Mouse (Mus musculus): ENCODE results near the gene Msantd2.
A peak's percentile ranks its signal among the peaks of the same experiment; 100 is the strongest.

Gene Msantd2

DNA sequence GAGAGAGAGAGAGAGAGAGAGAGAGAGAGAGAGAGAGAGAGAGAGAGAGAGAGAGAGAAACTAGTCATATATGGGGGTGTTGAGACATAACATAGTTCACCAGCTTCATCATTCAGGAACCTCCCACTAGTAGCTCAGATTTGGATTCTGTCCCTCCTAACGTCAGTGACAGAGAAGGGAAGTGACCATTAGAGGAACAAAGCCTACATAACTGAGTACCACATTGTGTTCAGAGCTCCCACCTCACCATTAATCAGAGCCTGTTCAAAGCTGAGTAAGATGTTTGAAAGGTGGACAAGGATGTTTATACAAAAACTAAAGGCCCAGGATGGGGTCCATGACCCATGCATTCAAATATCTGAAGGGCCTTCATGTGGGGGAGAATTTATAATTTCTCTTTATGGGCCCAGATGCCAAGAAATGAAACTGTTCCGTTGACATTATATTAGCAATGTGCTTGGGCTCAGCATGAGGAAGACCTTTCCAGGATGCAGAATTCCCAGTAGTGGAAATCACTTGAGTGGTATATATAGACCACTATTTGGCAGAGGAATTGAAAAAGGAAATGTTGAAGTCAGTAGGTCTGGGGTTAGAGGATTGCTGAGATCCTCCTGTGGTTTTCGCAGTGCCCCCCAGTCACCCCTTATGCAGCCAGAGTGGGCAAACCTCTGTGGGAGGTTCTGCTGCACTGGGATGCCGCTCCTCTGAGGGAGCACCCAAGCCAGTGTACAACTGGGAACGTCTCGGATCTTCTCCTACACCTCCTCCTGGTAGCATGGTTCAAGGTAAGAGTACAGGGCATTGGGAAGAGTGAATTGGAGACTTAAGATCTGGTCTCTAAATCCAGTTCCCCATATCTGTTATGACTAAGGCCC lies 51.8 kb downstream of the Msantd2 start:
- no peak for DNase-seq (ENCODE audit: low spot score in 2 of 2)

DNA sequence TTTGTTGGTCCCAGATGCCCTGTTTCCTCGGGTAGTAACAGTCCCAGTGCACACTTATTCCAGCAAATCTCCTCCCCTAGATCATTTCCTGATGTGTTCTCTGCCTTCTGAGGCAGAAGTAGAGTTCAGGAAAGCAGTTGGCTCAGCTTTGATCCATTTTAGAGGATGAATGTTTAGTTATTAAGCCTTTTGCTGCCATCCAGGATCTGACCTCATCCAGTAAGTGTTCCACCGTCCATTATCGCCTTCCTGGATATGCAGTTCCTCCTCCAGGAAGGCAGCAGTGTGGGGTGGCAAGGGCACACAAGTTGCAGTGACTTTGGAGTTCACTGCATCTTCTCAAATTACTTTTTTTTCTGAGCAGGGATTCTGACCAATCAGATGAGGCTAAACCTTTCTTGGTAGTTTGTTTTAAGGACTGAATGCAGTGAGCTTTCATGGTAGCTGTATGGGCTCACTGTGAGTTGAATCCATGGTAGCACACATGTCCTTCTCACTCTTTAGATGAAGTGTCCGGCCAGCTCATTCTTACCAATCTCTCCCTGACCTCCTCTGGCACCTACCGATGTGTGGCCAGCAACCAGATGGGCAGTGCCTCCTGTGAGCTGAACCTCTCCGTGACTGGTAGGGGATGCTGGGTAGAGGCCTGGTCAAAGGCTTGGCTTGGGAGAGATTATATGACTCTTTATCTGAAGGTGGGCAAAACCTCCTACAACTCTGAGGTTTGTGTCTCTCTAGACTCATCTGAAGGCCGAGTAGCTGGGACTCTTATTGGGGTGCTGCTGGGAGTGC lies 52.9 kb downstream of the Msantd2 start:
- DNase-seq (ENCODE audit: low spot score in 2 of 2), result no peak

DNA sequence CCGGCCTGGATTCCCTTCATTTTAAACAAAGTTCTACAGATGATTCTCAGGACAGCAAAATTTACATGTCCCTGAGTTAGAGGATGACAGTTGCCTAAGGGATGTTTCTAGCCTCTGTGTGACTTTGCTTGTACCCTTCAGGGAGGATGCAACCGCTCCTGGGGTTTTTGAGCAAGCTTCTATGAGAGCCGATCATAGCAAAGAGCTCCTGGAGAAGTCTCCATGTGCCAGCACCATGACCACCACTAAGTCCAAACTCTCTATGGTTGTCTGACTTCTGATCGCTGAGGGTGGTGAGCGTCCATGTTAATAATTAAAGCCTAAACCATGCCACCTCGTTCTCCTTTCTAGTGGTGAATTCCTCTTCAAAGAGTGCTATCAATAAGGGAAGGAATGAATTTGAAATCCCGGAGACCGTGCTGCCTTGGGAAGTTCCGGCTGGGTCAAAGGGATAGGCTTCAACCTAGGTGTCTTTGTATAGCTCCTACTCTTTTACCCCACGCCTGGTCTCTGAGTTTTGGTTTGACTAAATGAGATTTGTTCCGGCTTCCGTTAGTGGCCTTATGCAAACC lies 54.8 kb downstream of the Msantd2 start:
- DNase-seq (ENCODE audit: low spot score in 2 of 2), result no peak

DNA sequence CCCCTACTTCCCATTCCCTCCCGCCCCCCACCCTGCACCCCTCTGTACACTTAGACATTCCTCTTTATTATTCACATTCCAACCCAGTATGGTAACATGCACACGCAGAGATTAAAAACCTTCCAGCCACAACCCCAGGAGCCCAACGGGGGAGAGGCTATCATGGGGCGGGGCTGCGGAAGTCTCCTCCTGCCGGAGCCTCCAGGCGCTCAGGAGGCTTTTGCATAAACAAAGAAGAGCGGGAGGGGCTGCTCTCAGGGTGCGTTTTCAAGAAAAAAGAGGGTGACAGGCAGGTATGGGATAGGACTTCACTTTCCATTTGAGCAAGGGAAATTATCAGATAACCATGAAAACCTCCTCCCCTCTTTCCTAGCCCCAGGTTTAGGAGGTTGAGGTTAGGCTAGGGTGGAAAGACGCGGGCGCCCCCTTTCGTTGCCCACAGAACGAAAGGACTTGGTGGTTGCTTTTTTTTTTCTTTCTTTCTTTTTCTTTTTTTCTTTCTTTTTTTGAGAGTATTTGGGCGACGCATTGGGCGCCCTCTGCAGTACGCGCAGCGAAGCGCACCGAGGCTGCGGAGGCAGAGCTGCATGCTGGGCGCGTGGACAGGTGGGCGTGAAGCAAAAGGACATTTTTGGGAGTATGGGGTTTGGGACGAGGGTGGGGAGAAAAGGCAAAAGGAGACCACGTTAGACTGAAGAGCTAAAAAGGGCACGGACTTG lies 55.5 kb downstream of the Msantd2 start:
- DNase-seq (ENCODE audit: low spot score in 2 of 2), result no peak

DNA sequence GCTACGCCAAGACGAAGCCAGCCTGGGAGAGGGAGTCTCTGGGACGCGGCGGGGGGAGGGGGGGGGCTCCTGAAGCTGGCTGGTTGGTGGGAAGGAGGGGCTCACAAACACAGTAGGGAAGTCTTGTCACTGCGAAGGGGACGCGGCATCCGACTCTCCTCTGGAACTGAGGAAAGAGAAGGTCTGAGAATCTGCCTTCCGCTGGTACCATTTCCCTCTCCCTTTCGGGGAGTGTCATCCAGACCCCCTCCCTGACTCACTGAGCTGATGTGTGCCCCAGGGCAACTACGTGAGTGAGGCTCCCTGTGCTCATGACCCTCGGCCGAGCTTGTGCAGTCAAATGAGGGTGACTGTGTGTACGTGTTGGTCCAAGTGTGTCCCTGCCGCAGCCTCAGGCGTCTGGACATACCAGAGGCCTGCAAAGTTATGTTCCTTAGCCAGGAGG lies 56.1 kb downstream of the Msantd2 start:
- no peak for DNase-seq (ENCODE audit: low spot score in 2 of 2)

DNA sequence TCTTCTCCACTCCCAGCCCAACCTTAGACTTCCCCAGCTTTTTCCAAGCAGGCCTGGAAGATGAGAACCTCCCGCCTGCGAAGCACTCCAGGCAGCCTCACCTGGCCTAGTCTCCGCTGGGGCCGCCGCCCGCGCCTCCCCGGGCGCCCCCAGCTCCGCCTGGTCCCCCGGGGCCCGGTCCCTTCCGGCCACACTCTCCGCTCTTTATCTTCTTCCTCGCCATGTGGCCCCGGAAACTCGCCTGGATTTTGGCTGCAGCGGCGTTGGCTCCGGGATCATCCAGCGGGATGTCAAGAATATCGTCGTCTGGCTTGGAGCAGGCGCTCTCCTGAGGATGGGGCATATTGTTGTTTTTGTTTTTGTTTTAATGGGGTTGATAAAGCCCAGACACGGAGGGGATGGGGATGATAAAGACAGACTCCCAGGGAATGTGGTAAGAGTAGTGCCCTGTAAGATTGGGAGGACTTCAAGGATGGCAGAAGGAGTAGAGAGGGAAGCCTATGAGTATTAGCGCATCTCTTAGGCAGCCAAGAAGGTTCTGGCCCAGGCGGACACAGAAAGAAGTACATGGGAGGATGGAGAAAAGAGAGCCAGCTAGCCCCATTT lies 56.8 kb downstream of the Msantd2 start:
- no peak for DNase-seq (ENCODE audit: low spot score in 2 of 2)

DNA sequence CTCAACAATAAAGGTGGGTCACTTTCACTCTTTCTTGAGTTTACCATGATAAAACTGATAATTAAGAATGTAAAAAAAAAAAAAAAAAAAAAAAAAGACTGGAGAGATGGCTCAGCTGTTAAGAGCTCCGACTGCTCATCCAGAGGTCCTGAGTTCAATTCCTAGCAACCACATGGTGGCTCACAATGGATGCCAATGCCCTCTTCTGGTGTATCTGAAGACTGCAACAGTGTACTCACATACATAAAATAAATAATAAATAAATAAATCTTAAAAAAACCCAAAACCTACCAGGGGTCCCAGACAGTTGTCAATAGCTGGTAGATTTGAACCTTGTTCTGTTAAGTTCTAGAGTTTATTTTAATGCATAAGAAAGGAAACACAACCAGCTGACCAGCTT lies 57.8 kb downstream of the Msantd2 start:
- no peak for DNase-seq (ENCODE audit: low spot score in 2 of 2)

DNA sequence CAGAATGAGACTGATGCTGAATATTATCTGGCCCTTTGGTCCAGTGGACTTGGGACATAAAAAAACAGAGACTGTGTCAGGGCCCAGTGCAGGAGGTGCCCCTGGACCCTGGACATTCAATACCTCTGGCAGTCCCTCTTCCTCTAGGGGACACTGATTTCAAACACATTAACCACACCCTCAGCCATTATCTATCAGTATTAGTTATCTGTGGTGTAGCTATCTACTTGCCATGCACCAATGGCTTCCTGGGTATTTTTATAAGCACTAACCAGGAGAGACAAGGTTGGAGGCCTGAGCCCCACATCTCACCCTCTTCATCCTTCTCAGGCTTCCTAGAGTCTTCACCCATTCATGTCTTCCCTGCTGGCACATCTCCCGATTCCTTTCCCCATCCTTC lies 61.3 kb downstream of the Msantd2 start:
- no peak for DNase-seq (ENCODE audit: low spot score in 2 of 2)

DNA sequence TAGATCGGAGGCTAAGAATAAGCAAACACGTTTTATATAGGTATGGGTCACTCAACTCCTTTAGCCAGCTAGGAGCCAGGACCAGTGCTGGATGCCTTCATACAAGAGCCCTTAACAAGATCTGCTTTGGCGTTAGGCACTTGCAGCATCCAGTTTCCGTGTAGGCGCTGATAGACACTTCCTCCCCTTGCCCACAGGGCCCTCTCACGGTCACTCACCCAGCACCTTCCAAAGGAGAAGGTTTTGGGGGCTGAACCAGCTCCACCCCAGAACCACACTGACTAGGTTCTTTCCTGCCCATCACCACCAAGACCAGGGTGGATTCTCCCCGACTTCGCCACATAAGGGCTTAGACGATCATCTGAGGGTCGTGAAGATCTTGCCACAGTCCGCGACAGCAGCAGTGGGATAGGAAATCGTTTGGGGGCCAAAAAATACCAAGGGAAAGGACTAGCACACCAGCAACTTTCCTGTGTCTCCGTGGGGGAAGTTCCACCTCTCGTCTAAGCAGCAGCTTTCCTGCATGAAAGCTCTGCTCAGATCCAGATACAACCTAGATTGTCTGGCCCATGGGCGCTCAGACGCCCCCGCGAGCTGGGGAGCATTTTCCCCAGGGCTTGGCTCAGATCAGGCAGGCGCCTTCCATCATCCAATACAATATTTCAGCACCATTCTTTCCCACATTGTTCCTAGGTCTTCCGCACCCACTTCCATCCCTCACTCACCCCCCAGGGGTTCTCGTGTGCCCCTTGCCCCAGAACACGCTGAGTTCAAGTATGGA lies 62.8 kb downstream of the Msantd2 start:
- DNase-seq (ENCODE audit: low spot score in 2 of 2), result no peak

DNA sequence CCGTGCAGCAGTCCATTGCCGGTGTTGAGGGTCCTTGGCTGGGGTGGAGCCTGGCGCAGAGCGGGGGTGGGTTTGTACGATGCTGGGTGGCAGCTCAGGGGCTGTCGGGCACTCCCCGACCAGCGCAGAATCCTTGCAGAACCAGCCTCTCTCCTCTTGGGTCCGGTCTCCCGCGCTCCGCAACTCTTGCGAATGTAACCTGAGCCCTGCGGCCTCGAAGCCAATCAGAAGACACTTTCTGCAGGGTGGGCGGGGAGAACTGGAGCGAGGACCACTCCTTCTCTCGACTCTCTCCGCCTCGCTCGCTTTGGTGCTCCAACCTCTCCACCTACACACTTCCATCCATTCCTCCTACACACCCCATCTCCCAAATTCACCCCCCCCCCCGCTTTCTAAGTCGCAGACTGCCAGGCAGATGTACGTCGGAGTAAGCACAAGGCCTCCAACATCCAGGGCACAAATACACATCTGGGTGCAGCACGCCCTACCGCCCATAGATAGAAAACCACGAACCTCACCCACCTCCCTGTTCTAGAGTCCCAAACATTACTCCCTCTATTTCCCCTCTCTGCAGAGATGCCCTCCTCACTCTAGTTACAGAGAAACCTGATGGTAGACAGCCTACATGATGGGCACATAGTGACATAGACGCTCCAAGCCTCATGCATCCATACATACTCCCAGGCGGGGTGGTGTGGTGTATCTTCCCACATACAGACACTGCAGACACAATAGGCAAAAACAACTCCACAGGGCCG lies 63.6 kb downstream of the Msantd2 start, which contains the start of gene Nrgn:
Gene Nrgn, minus strand, starts transcription at position 369 of the 758 bp plus-strand sequence.
- peak; percentile 80 to 81 for DNase-seq (ENCODE audit: low spot score in 2 of 2)

DNA sequence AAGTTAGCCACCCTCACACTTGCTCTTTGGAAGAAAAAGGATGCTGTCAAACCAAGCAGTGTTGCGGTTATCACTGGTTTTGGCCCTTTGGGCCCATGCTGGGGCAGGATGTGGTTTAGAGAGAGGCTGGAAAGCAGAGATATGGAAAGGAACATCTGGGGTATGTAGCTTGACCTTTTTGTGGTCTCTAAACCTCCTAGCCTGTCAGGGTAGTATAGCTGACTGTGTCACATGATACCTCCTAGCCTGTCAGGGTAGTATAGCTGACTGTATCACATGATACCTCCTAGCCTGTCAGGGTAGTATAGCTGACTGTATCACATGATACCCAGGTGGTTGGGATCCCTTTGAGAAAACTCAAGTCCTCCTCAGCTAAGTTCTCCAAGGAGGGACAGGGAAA lies 65.2 kb downstream of the Msantd2 start:
- no peak for DNase-seq (ENCODE audit: low spot score in 2 of 2)

DNA sequence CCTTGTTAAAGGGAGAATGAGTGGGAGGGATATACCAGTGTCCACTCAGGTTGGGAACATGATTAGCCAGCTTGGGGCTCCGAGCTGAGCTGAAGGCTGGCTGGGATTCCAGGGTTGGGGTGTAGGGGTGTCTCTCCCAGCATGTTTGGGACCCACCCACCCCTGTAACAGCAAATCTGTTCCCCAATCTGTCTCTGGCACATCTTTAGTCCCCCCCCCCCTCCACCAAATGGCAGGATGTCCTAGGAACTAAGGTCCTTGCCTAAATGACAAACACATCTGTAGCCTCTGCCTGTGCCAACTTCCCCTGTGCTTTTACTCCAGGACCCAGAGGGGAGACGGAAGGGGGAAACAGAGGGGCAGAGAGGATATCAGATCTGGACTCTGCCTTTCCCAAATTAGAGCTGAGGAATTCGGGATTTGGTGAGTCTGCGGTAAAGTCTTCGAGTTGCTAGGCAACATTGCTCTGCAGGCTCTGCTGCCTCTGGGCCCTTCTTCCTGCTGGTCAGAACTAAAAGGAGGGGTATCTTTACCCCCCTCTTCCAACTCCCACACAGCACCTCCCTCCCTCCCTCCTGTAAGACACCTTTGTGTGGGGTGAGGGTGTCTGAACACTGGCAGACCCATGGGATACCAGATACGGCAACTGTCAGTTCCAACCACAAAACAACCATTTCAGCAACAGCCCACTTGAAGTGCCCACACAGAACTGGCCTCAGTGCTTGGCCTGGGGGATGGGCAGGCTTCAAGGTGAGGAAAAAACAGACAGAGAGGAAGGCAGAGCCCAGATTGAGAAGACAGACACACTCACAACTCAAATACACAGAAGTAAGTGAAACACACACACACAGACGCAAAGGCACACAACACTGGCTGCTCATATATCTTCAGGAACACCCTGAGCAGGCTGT lies 66.0 kb downstream of the Msantd2 start, which contains the start of gene Siae:
Gene Siae, plus strand, starts transcription at position 861 of the 911 bp plus-strand sequence.
- DNase-seq (ENCODE audit: low spot score in 2 of 2), result no peak

DNA sequence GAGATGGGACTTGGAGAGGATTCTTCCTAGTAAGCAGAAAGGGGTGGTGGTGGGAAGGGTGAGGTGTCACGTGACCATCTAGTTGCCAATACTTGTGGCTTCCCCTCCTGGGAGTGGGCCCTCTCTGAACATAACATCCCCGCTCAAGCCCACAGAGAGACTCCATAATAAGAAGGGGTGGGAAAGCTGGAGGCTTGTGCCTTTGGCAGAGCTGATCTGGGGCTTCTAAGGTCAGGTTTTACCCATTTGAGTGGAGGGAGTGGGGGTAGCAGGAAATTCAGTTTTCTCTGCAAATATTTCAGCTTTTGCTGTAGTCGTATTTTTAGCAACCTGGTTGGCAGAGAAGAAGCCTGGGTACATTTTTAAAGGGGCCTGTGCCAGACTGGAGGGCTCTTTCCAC lies 67.2 kb downstream of the Msantd2 start:
- no peak for DNase-seq (ENCODE audit: low spot score in 2 of 2)

DNA sequence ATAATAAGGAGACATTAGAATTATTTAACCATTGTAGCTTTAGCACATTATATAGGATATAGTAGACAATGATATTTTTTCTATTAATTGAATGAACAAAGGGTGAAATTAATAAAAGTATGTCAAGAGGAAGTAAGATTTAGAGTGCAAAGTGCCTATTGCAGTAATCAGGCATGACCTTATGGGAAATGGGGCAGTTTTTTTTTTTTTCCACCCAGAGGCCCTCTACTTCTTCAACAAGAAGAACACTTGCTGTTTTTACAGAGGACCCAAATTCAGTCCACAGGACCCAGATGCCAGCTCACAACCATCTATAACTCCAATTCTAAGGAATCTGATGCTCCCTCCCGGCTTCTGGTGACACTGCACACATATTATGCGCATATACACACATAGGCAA lies 71.5 kb downstream of the Msantd2 start:
- no peak for DNase-seq (ENCODE audit: low spot score in 2 of 2)

DNA sequence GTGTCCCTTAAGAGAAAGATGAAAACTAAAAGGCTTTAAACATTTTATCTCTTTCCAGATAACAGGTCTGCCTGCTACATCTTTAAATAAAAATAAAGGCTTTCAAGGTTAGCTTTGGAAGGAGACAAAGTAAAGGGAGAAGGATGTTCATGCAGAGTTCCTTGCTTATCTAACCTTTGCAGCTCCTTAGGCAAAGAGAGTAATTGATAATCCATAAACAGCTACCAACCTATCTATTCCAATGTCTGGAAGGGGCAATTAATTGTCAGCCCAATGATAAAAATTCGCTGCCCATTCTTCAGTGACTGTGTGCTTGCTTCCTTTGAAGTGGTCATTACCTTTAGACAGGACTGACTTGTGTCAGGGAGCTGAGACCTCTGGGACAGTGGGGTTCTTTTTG lies 74.7 kb downstream of the Msantd2 start:
- DNase-seq (ENCODE audit: low spot score in 2 of 2), result no peak

DNA sequence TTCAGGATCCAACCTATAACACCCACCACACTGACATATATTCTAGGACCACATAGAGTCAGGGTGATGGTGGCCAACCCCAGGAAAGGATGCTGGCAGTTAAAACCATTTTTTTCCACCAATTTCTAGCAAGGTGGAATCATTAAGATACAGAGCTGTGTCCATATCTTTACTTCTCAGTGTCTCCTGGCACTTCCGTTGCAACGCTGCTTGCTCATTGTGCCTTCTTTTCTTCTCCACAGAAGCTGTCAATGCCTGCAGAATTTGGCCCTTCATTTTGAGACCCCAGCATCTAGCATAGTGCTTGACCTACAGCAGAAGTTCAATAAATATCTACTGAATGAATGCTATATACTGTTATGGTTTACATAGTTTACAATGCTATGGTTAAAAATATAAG lies 77.9 kb downstream of the Msantd2 start:
- DNase-seq (ENCODE audit: low spot score in 2 of 2), result no peak

DNA sequence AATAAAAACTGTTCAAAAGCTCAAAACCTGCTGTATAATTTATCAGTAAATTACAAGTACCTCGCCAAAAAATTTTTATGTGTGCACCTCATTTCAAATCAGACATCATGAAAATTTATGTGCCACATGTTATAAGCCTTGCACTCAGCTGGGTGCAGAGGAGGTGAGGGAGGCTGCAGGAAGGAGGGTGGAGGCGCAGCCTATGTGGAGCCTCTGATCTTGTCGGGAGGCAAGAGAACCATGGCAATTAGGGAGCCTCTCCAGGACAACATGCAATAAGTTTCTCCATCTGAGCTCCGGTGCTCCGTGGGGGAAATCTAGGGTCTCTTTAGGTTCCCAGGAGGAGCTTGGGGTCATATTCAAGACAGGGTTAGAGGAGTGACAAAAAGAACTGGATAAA lies 78.3 kb downstream of the Msantd2 start:
- no peak for DNase-seq (ENCODE audit: low spot score in 2 of 2)

DNA sequence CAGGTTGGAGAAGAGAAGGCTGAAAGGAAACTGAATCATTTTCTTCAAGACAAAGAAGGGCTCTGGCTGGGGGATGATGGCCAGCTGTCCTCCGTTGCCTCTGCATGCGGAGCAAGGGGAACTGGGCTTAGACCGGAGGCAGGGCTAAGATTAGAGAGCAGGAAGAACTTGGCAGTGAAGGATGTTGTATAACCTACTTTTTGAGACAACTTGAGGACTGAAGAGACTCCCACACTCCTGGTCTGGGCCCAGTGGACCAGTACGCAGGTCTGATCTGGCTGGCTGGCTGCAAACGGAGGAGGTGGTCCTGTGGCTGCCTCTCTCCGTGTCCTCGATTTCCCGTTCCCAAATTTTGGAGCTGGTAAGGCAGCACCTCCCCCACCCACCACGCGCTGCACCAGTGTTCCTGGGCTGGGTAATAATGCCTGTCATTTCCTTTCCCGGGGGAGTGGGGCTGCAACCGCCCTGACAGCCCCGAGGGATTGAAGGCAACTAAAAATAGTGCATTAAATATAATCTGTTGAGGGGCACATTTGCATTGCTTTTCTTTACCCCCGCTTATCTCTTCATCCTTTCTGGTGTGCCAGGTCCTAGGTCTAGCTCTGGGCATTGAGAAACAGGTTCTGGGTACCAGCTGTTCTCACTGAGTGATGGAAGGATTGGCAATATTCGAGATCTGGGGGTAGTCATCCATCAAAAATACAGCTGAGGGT lies 78.9 kb downstream of the Msantd2 start:
- DNase-seq (ENCODE audit: low spot score in 2 of 2), result peak; percentile 49 to 64

Measured in frontal cortex, postnatal 14 days (tissue).